In genomic region chr9:119322289-119323259, GRCm38 (mm10) we compare ENCODE assay signal across 8 mouse cellular contexts. TPM values are rescaled to one million over a fixed set of nuclear protein-coding genes. Genes with fewer than 3 reads are reported as not detected.
A peak's percentile ranks its signal among the peaks of the same experiment; 100 is the strongest.
DNase-seq lines count a peak whose midpoint lies in the region; ATAC-seq lines count a peak whose summit lies in the region.

Gene Oxsr1 (minus strand): TSS chr9:119322427.

- WGBS in heart, embryonic 10.5 days: under 1% methylated on average over 76 of the region's 76 CpGs
- under 1% methylated on average over 76 of the region's 76 CpGs for WGBS in kidney, embryonic 15.5 days

- peak; percentile 97 to 98 for DNase-seq in B cell, adult 2 months
- peak; percentile 100 for DNase-seq in brain, adult 2 months (ENCODE audit: low read depth, low spot score)
- peak; percentile 100 for DNase-seq in heart, embryonic 10.5 days (ENCODE audit: low spot score)
- peak; percentile 99 for DNase-seq in liver
- peak; percentile 98 for DNase-seq in spleen, postnatal 4 days (ENCODE audit: low spot score in 2 of 2)

- peaks cover 4% of the 10 kb centered on the region; the same call in 1 of the 2 replicates for H3K36me3 ChIP-seq in heart, embryonic 10.5 days
- H3K36me3 ChIP-seq in kidney, embryonic 15.5 days: peaks cover 5% of the 10 kb centered on the region; the same call in 1 of the 2 replicates

- peak within 1 kb of the TSS; percentile 96 for H3K4me3 ChIP-seq in heart, embryonic 10.5 days
- peak within 1 kb of the TSS; percentile 98 for H3K4me3 ChIP-seq in kidney, embryonic 15.5 days (replicated peaks)

- no peaks in the 10 kb centered on the region for H3K9me3 ChIP-seq in heart, embryonic 10.5 days
- no peaks in the 10 kb centered on the region for H3K9me3 ChIP-seq in kidney, embryonic 15.5 days (replicated peaks)

- peak within 1 kb of the TSS; percentile 97 for H3K27ac ChIP-seq in heart, embryonic 10.5 days
- H3K27ac ChIP-seq in kidney, embryonic 15.5 days: peak within 1 kb of the TSS; percentile 95

- no peaks in the 10 kb centered on the region for H3K27me3 ChIP-seq in heart, embryonic 10.5 days (ENCODE audit: insufficient read depth, poor library complexity, severe bottlenecking)
- H3K27me3 ChIP-seq in kidney, embryonic 15.5 days: no peaks in the 10 kb centered on the region

- H3K4me1 ChIP-seq in heart, embryonic 10.5 days: peaks cover 8% of the 10 kb centered on the region
- H3K4me1 ChIP-seq in kidney, embryonic 15.5 days: peaks cover 25% of the 10 kb centered on the region

- H3K4me2 ChIP-seq in kidney, embryonic 15.5 days: peak within 1 kb of the TSS; percentile 97

- peak; percentile 94 for ATAC-seq in erythroblast, adult 5-6 weeks (replicated peaks; ENCODE audit: low FRiP score, poor library complexity, severe bottlenecking)
- ATAC-seq in kidney, embryonic 15.5 days (replicated peaks; ENCODE audit: low FRiP score): peak; percentile 98
- ATAC-seq in monocyte, adult 5-6 weeks (replicated peaks; ENCODE audit: insufficient number of reproducible peaks, low FRiP score, low TSS enrichment, poor library complexity, severe bottlenecking): peak; percentile 96

- H3K9ac ChIP-seq in kidney, embryonic 15.5 days: peak within 1 kb of the TSS; percentile 86

RNA-seq across cellular contexts. Expression of gene Oxsr1, which starts in this region (rescaled TPM):
- total RNA-seq in erythroblast, adult 5-6 weeks (2015; ENCODE audit: low replicate concordance): 3.7 and 7.5 TPM in 2 replicates
- total RNA-seq in erythroblast, adult 5-6 weeks (2017; ENCODE audit: low replicate concordance): 11.0 and 17.0 TPM in 2 replicates
- 12.0 and 13.6 TPM in 2 replicates for polyA plus RNA-seq in heart, embryonic 10.5 days (2016; fragmentation: Nextera tagmentation; extraction: Ambion mirVana)
- 12.3 and 14.2 TPM in 2 replicates for polyA plus RNA-seq in kidney, embryonic 15.5 days (2015; fragmentation: Nextera tagmentation; extraction: Ambion mirVana)
- 42.8 to 50.1 TPM (median 45.9 TPM) in 3 replicates for total RNA-seq in monocyte, adult 5-6 weeks (2017)

Comparison
In these comparisons a context has a peak if more than half of its experiments do, and no peak if none do; other contexts are left out.
1. Peak in every context shown above with its lines: DNase-seq, ATAC-seq, H3K4me3 ChIP-seq and H3K27ac ChIP-seq.